Mouse (Mus musculus) limb, embryonic 11.5 days (tissue): ENCODE data around the gene Ucma. TPM values are rescaled to one million over a fixed set of nuclear protein-coding genes. Genes with fewer than 3 reads are reported as not detected.

ENCODE experiments used
- ATAC-seq: fragments of 200-750 bp; cut with Nextera tagmentation; 2 replicates; pipeline ENCODE4 v1.8.0; 2017; ENCODE audit warnings: low read depth; ENCODE audit not compliant: insufficient number of reproducible peaks, low FRiP score, low TSS enrichment
- DNase-seq: peaks from one replicate; pipeline ENCODE4 v3.0.0-alpha.2; 2015; ENCODE audit warnings: low spot score
- H3K27ac ChIP-seq: fragments of 300-500 bp; sonication (generic); replicated peaks from 2 replicates; pipeline ENCODE4 v1.5.1; 2014; ENCODE audit warnings: low read depth, mild to moderate bottlenecking, low read length
- H3K27me3 ChIP-seq: fragments of 300-500 bp; sonication (generic); 2 replicates; pipeline ENCODE4 v1.6.1; 2014; ENCODE audit warnings: mild to moderate bottlenecking, low read length, mixed read lengths; ENCODE audit not compliant: control insufficient read depth, insufficient read depth
- H3K36me3 ChIP-seq: fragments of 300-500 bp; sonication (generic); 2 replicates; pipeline ENCODE4 v1.6.1; 2014; ENCODE audit warnings: mild to moderate bottlenecking, low read length, moderate library complexity, mixed read lengths; ENCODE audit not compliant: control insufficient read depth, insufficient read depth
- H3K4me1 ChIP-seq: fragments of 300-500 bp; sonication (generic); 2 replicates; pipeline ENCODE4 v1.6.1; 2014; ENCODE audit warnings: low read length, mixed read lengths; ENCODE audit not compliant: control insufficient read depth, insufficient read depth
- H3K4me2 ChIP-seq: fragments of 300-500 bp; sonication (generic); 2 replicates; pipeline ENCODE4 v1.6.1; 2014; ENCODE audit warnings: low read depth, mild to moderate bottlenecking, moderate library complexity; ENCODE audit not compliant: severe bottlenecking
- H3K4me3 ChIP-seq: fragments of 300-500 bp; sonication (generic); 2 replicates; pipeline ENCODE4 v1.5.1; 2014; ENCODE audit warnings: low read depth, low read length
- H3K9ac ChIP-seq: fragments of 300-500 bp; sonication (generic); 2 replicates; pipeline ENCODE4 v1.6.1; 2014; ENCODE audit warnings: mild to moderate bottlenecking, low read length
- H3K9me3 ChIP-seq: fragments of 300-500 bp; sonication (generic); 2 replicates; pipeline ENCODE4 v1.6.1; 2016; ENCODE audit warnings: low read length; ENCODE audit not compliant: control insufficient read depth
- WGBS: fragments of 180-500 bp; shearing (Covaris S2); extraction: QIAGEN DNeasy Blood & Tissue Kit; methylation state at CpG from one replicate; pipeline ENCODE4 v1.1.7; 2014; 5-methylcytosine and 5-hydroxymethylcytosine counted together
- polyA plus RNA-seq: library from polyadenylated mRNA; unstranded; fragments of >200 nt; fragmentation: Nextera tagmentation; extraction: Ambion mirVana; gene quantifications from 2 replicates; pipeline ENCODE4 v1.2.1, GENCODE M21; 2014

Ucma gene
- polyA plus RNA-seq, 1 experiment from 2014 or later: not detected

DNA sequence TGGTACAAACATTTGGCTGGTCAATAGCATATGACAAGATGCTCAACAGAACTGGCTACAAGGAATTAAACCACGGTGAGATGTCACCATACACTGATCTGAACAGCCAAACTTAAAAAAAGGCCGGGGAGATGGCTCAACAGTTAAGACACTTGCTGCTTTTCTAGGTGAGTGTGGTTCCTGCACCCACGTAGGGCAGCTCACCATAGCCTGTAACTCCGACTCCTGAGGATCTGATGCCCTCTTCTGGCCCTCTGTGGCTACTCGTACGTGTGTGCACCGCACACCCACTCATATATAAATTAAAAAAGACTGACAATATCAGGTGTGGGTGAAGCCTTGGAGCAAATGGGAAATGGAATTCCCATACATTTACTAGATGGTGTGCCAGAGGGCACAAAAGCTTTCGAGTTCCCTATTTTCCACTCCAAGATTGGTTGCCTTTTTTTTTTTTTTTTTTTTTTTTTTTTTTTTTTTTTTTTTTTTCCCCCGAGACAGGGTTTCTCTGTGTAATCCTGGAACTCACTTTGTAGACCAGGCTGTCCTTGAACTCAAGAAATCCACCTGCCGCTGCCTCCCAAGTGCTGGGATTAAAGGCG lies 13.0 kb downstream of the Ucma start:
- no peak overlapping the region for H3K4me2 ChIP-seq
- no peak overlapping the region for H3K9ac ChIP-seq
- WGBS: 76% methylated on average over 11 of the region's 11 CpGs
- H3K27ac ChIP-seq: no peak overlapping the region
- H3K27me3 ChIP-seq: no peaks in the 10 kb centered on the region
- no peaks in the 10 kb centered on the region for H3K9me3 ChIP-seq
- peaks cover 16% of the 10 kb centered on the region for H3K36me3 ChIP-seq
- no peak overlapping the region for H3K4me3 ChIP-seq
- DNase-seq: no peak
- 0 out of 2 replicates have a peak, but pooled peaks cover 4% of the 10 kb centered on the region for H3K4me1 ChIP-seq
- ATAC-seq: no peak

DNA sequence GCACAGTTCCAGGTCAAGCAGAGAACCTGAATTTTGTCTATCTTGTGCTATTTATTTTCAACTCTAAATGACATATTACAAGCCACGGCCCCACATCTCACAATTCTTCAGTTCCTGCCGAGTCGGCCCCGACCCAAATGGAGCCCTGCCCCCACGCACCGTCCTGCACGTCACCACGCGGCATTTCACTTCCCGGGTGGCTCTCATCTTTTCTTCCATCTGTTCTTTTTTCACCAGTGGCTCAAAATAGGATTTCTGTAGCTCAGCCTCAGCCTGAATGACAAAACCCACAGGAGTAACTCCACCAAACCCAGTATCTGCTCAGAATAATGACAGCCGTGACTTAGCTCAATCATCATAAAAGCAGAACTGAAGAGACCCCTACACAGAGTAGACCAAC lies 17.7 kb downstream of the Ucma start:
- WGBS: 94% methylated on average over 11 of the region's 11 CpGs
- no peak for ATAC-seq
- Histone ChIP-seq H3K4me2 (no peak overlapping the region), H3K4me3 (no peak overlapping the region), H3K27ac (no peak overlapping the region), H3K4me1 (no peaks in the 10 kb centered on the region), H3K36me3 (peaks cover 27% of the 10 kb centered on the region), H3K9ac (no peak overlapping the region), H3K9me3 (no peaks in the 10 kb centered on the region), H3K27me3 (no peaks in the 10 kb centered on the region)
- DNase-seq: no peak

DNA sequence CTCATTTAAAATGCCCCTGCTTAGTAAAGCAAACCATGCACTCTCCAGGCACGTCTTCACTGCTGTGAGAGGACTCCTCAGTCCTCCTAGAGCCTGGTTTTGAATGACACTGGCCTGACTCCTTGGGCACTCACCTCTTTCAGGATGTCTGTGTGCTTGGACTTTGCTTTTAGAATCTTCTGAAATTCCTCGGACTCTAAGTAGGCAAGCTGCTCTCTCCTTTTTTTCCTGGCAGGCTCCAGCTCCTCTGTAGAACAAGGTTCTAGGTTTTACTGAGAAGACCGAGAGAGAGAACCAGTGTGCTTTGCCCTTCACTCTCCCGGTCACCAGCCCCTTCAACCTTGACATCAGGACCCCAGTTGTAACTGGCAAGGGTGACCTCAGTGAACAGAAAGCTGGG lies 18.5 kb downstream of the Ucma start:
- Histone ChIP-seq H3K9ac (no peak overlapping the region), H3K9me3 (no peaks in the 10 kb centered on the region), H3K27me3 (no peaks in the 10 kb centered on the region), H3K4me2 (no peak overlapping the region), H3K27ac (no peak overlapping the region), H3K4me3 (no peak overlapping the region), H3K4me1 (no peaks in the 10 kb centered on the region), H3K36me3 (peaks cover 31% of the 10 kb centered on the region)
- 94% methylated on average over 4 of the region's 4 CpGs for WGBS
- ATAC-seq (no peak), DNase-seq (no peak)

DNA sequence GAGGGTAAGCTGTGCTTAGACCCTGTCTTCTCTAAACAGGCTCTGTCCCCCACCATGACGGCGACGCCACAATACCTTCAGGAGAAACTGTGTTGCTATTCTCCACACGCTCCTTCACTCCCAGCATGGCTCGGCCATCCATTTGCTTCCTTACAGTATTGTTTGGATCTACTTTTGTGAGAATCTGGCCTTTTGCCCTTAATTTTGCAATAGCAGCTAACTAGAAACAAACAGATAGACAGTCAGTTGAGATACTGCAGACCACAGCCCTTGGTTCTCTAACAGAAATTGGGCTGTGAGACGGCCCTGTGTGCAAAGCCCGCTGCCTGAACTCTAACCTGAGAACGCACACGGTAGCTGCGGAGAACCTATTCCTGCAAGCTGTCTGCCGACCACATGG lies 19.7 kb downstream of the Ucma start:
- no peak for DNase-seq
- 95% methylated on average over 11 of the region's 11 CpGs for WGBS

DNA sequence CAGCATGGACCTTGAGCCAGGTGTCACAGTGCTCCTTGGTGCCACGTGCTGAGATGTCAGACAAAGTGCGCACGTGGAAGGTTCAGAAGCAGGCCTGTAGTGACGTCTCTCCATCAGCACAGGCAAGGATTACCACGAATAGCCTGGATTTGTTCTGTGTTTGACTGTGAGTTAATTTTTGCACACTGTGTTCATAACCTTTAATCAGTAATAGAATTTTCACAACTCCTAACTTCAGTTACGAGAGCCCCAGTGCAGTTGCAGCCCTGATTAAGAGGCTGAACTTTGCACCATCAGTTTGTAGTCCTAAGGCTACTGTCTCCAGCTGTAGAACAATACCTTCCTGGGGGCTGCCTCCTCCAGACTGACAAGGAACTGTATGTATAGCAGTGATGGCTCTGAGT lies 20.5 kb downstream of the Ucma start:
- H3K4me2 ChIP-seq: no peak overlapping the region
- H3K9ac ChIP-seq: no peak overlapping the region
- H3K27ac ChIP-seq: no peak overlapping the region
- ATAC-seq: no peak
- H3K27me3 ChIP-seq: no peaks in the 10 kb centered on the region
- H3K4me1 ChIP-seq: no peaks in the 10 kb centered on the region
- peaks cover 40% of the 10 kb centered on the region for H3K36me3 ChIP-seq
- H3K9me3 ChIP-seq: no peaks in the 10 kb centered on the region
- no peak overlapping the region for H3K4me3 ChIP-seq
- no peak for DNase-seq
- WGBS: 93% methylated on average over 6 of the region's 6 CpGs

More for the DNA sequence above, 19.7 kb downstream of the Ucma start:
- Histone ChIP-seq H3K27me3 (no peaks in the 10 kb centered on the region), H3K4me2 (no peak overlapping the region), H3K4me1 (no peaks in the 10 kb centered on the region), H3K4me3 (no peak overlapping the region), H3K9me3 (no peaks in the 10 kb centered on the region), H3K9ac (no peak overlapping the region), H3K36me3 (peaks cover 41% of the 10 kb centered on the region), H3K27ac (no peak overlapping the region)
- ATAC-seq: no peak

DNA sequence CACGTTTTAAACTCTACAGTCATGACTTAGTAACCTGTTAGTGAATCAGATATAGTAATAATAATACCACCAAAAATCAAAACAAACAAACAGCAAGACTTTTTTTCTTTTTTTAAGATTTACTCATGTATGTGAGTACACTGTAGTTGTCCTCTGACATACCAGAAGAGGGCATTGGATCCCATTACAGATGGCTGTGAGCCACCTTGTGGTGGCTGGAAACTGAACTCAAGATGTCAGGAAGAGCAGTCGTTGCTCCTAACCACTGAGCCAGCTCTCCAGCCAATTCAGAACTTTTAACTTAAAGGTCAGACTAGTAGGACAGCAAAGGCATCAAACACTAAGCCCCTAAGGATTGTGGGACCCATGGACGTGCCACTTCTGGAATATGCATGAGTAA lies 23.0 kb downstream of the Ucma start:
- Histone ChIP-seq H3K4me3 (no peak overlapping the region), H3K9ac (no peak overlapping the region), H3K36me3 (peaks cover 38% of the 10 kb centered on the region), H3K9me3 (no peaks in the 10 kb centered on the region), H3K27ac (no peak overlapping the region), H3K4me2 (no peak overlapping the region), H3K4me1 (no peaks in the 10 kb centered on the region), H3K27me3 (no peaks in the 10 kb centered on the region)
- 85% methylated on average over 3 of the region's 3 CpGs for WGBS
- DNase-seq (no peak), ATAC-seq (no peak)

DNA sequence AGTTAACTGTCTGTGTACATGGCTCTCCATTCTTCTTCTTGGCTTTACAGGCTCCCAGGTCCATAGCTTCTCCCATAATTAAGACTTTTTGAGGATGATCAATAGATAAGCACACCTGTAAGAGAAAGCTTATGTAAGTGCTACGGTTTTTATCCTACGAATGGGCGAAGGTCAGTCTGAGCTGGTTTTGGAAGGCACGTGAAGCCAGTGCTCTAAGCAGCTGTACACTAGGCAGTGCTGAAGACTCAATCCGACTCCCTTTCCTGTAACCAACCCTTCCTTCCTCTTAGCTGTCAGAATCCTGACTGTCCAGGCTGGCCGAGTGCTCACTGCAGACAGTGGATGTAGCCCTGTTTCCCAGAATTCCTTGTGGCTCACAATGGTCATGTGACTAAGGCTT lies 25.3 kb downstream of the Ucma start:
- H3K36me3 ChIP-seq: peaks cover 42% of the 10 kb centered on the region
- no peak overlapping the region for H3K9ac ChIP-seq
- no peak overlapping the region for H3K4me2 ChIP-seq
- ATAC-seq: no peak
- H3K4me3 ChIP-seq: no peak overlapping the region
- H3K27ac ChIP-seq: no peak overlapping the region
- H3K27me3 ChIP-seq: no peaks in the 10 kb centered on the region
- no peaks in the 10 kb centered on the region for H3K4me1 ChIP-seq
- no peak for DNase-seq
- 91% methylated on average over 6 of the region's 6 CpGs for WGBS
- no peaks in the 10 kb centered on the region for H3K9me3 ChIP-seq

DNA sequence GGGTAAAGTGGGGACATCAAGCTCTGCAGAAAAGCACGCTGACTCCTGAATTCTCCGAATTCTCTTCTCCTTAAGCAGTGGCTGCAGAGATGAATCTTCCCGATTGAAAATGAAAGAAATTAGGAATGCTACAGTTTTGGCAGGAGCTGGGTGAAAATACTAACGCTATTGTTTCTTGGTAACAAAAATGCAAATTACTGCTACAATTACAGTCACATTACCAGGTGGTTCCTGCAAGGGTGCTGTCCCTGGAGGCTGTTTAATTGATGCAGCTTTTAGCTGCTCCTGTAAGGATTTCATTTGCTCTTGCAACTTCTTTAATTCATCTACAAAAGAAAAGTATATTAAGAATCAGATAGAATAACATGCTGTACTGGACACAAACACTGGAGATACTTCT lies 31.2 kb downstream of the Ucma start:
- no peak overlapping the region for H3K27ac ChIP-seq
- 93% methylated on average over 4 of the region's 4 CpGs for WGBS
- H3K9ac ChIP-seq: no peak overlapping the region
- ATAC-seq (no peak), DNase-seq (no peak)
- no peaks in the 10 kb centered on the region for H3K9me3 ChIP-seq
- H3K36me3 ChIP-seq: peaks cover 33% of the 10 kb centered on the region
- peaks cover 2% of the 10 kb centered on the region; the same call in 1 of the 2 replicates for H3K4me1 ChIP-seq
- no peak overlapping the region for H3K4me3 ChIP-seq
- no peaks in the 10 kb centered on the region for H3K27me3 ChIP-seq
- H3K4me2 ChIP-seq: no peak overlapping the region

DNA sequence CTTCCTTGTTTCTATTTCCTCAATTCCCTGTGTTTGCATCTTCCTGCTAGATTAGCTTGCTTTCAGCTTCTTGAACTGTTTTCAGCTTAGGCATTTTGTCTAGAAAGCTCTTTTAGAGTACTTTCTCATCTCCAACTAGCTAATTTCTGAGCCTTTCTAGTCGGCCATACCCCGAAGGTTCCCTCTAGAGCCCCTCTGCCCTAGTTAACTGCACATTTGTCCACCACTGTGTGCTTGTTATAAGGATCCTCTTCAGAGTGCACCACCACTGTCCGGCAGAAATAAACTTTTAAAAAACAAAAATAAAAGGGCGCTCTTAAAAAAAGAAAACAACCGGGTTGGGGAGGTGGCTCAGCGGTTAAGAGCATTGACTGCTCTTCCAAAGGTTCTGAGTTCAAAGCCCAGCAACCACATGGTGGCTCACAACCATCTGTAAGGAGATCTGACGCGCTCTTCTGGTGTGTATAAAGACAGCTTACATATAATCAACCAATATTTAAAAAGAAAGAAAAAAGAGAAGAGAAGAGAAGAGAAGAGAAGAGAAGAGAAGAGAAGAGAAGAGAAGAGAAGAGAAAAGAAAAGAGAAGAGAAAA lies 36.1 kb downstream of the Ucma start:
- Histone ChIP-seq H3K4me1 (peaks cover 2% of the 10 kb centered on the region; the same call in 1 of the 2 replicates), H3K36me3 (peaks cover 17% of the 10 kb centered on the region), H3K27ac (no peak overlapping the region)

More for the DNA sequence above, 36.1 kb downstream of the Ucma start:
- peak overlapping the region; percentile 75 for H3K4me3 ChIP-seq
- peak overlapping the region; percentile 67 for H3K9ac ChIP-seq
- peak overlapping the region; percentile 48 for H3K4me2 ChIP-seq
- no peak for ATAC-seq
- no peaks in the 10 kb centered on the region for H3K27me3 ChIP-seq
- DNase-seq: no peak
- H3K9me3 ChIP-seq: no peaks in the 10 kb centered on the region
- 14% methylated on average over 8 of the region's 8 CpGs for WGBS
